In the genomic region with DNA sequence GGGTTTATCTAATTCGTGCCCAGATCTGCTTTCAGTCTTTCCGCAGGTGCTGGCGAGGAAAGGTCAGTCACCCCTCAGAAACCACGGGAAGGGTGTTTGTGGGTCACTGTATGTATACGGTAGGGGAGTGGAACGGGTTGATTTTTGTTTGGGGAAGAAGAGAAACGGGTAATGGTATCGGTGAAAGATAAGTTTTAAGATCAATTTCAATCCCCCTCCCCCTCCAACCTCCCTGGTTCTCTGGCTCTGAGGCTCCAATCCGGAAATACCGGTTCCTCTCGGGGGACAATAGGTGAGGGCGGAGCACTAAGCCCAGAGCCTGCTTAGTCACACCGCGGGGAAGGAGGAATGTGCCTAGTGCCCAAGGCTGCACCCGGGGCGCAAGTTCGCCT, we compare ENCODE assay signal across 8 mouse cellular contexts. TPM values are rescaled to one million over a fixed set of nuclear protein-coding genes. Genes with fewer than 3 reads are reported as not detected.
DNase-seq lines count a peak whose midpoint lies in the region; ATAC-seq and TF ChIP-seq lines count a peak whose summit lies in the region.

No protein-coding gene starts in this region.

- no peak for TF ChIP-seq EP300 in liver, embryonic 14.5 days (IDR thresholded peaks at IDR 0.05; ENCODE audit: low read depth)

- TF ChIP-seq CTCF in forebrain, postnatal 0 days (IDR thresholded peaks at IDR 0.05; ENCODE audit: low read depth) = no peak
- no peak for TF ChIP-seq CTCF in liver, embryonic 14.5 days (IDR thresholded peaks at IDR 0.05; ENCODE audit: low read depth)

- H3K9me3 ChIP-seq in forebrain, postnatal 0 days (ENCODE audit: low read length) = no peaks in the 10 kb centered on the region
- no peaks in the 10 kb centered on the region for H3K9me3 ChIP-seq in liver, embryonic 14.5 days (ENCODE audit: control insufficient read depth, low read length)
- H3K9me3 ChIP-seq in neural tube, embryonic 13.5 days = no peaks in the 10 kb centered on the region

- no peaks in the 10 kb centered on the region for H3K36me3 ChIP-seq in forebrain, postnatal 0 days (ENCODE audit: insufficient read depth)
- no peaks in the 10 kb centered on the region for H3K36me3 ChIP-seq in liver, embryonic 14.5 days (replicated peaks; ENCODE audit: control insufficient read depth, insufficient read depth, low read depth)
- H3K36me3 ChIP-seq in neural tube, embryonic 13.5 days = no peaks in the 10 kb centered on the region

- no peak overlapping the region for H3K27ac ChIP-seq in forebrain, postnatal 0 days (ENCODE audit: low read depth, low read length)
- no peak overlapping the region for H3K27ac ChIP-seq in liver, embryonic 14.5 days
- H3K27ac ChIP-seq in neural tube, embryonic 13.5 days (replicated peaks) = no peak overlapping the region

- peak; percentile 38 for DNase-seq in CD4-positive helper T cell, adult 2 months (ENCODE audit: low read depth, low spot score)
- peak; percentile 39 for DNase-seq in adrenal gland, adult 8-10 months
- no peak for DNase-seq in forebrain, postnatal 0 days
- DNase-seq in induced T-regulatory cell, adult 2 months (ENCODE audit: low read depth) = peak; percentile 72
- DNase-seq in liver, embryonic 14.5 days (ENCODE audit: low read depth in 3 of 3, low spot score in 3 of 3) = no peak
- DNase-seq in frontal cortex, postnatal 36 days (ENCODE audit: low spot score in 2 of 2) = no peak
- DNase-seq in spleen, adult 12 weeks (ENCODE audit: low spot score) = no peak

- no peak overlapping the region; the same call in 1 of the 2 replicates for H3K9ac ChIP-seq in forebrain, postnatal 0 days
- H3K9ac ChIP-seq in liver, embryonic 14.5 days (replicated peaks) = no peak overlapping the region
- 0 out of 2 replicates have a peak overlapping the region, but pooled peaks have one; percentile 61 for H3K9ac ChIP-seq in neural tube, embryonic 13.5 days

- ATAC-seq in forebrain, postnatal 0 days = no peak
- peak; percentile 47; the same call in 1 of the 2 replicates for ATAC-seq in liver, embryonic 14.5 days (ENCODE audit: insufficient read depth)
- ATAC-seq in neural tube, embryonic 13.5 days (ENCODE audit: low read depth) = no peak

- WGBS in forebrain, postnatal 0 days = under 1% methylated on average over 17 of the region's 17 CpGs
- WGBS in liver, embryonic 14.5 days (ENCODE audit: insufficient replicate concordance) = 1% methylated on average over 17 of the region's 17 CpGs
- WGBS in neural tube, embryonic 13.5 days = 3% methylated on average over 17 of the region's 17 CpGs

- H3K27me3 ChIP-seq in forebrain, postnatal 0 days (ENCODE audit: insufficient read depth, low read length) = peaks cover 21% of the 10 kb centered on the region
- H3K27me3 ChIP-seq in liver, embryonic 14.5 days (ENCODE audit: control insufficient read depth, insufficient read depth, low read length) = peaks cover 29% of the 10 kb centered on the region
- peaks cover 47% of the 10 kb centered on the region for H3K27me3 ChIP-seq in neural tube, embryonic 13.5 days

- H3K4me2 ChIP-seq in forebrain, postnatal 0 days (ENCODE audit: low read depth) = peak overlapping the region; percentile 88
- H3K4me2 ChIP-seq in liver, embryonic 14.5 days (ENCODE audit: low read depth) = peak overlapping the region; percentile 58
- peak overlapping the region; percentile 86 for H3K4me2 ChIP-seq in neural tube, embryonic 13.5 days

- H3K4me3 ChIP-seq in forebrain, postnatal 0 days (ENCODE audit: low read depth, low read length) = peak overlapping the region; percentile 49
- H3K4me3 ChIP-seq in liver, embryonic 14.5 days (ENCODE audit: insufficient read depth in 1 of 2, low read depth in 2 of 2, low read length in 2 of 2) = peak overlapping the region; percentile 56 to 58
- peak overlapping the region; percentile 46 for H3K4me3 ChIP-seq in neural tube, embryonic 13.5 days

- no peaks in the 10 kb centered on the region for H3K4me1 ChIP-seq in forebrain, postnatal 0 days (ENCODE audit: insufficient read depth)
- H3K4me1 ChIP-seq in liver, embryonic 14.5 days (replicated peaks; ENCODE audit: control insufficient read depth in 2 of 2, insufficient read depth in 2 of 2, low read length in 1 of 2) = 0 out of 4 replicates have a peak, but pooled peaks cover 0 to 2% of the 10 kb centered on the region in 2 experiments
- peaks cover 19% of the 10 kb centered on the region for H3K4me1 ChIP-seq in neural tube, embryonic 13.5 days (replicated peaks)

RNA-seq across cellular contexts. Expression of a gene that starts 0.5 kb away (rescaled TPM):
- 10 to 100 TPM in 2 of 4 experiments, 1 to 10 TPM in 2; 7.2 to 14.6 (median 10.7) TPM for total RNA-seq in adrenal gland, adult 8-10 months (2022)
- 13.7 and 15.5 TPM in 2 replicates for total RNA-seq in forebrain, postnatal 0 days (2014; rRNA removed)
- polyA plus RNA-seq in forebrain, postnatal 0 days (2015; fragmentation: Nextera tagmentation; extraction: Ambion mirVana) = 6.8 and 8.8 TPM in 2 replicates
- polyA plus RNA-seq in liver, embryonic 14.5 days (2012; rRNA removed) = 2.2 and 2.9 TPM in 2 replicates
- polyA plus RNA-seq in liver, embryonic 14.5 days (2014; fragmentation: Nextera tagmentation; extraction: Ambion mirVana) = 3.2 and 4.0 TPM in 2 replicates
- 12.6 and 13.6 TPM in 2 replicates for polyA plus RNA-seq in neural tube, embryonic 13.5 days (2015; fragmentation: Nextera tagmentation; extraction: Ambion mirVana)

RNA-seq across cellular contexts. Expression of a gene that starts 55.1 kb away (rescaled TPM):
- 10 to 100 TPM; 10.7 to 13.5 (median 11.6) TPM for total RNA-seq in adrenal gland, adult 8-10 months (2022)
- total RNA-seq in forebrain, postnatal 0 days (2014; rRNA removed) = 15.0 and 26.0 TPM in 2 replicates
- 33.3 and 33.4 TPM in 2 replicates for polyA plus RNA-seq in forebrain, postnatal 0 days (2015; fragmentation: Nextera tagmentation; extraction: Ambion mirVana)
- polyA plus RNA-seq in liver, embryonic 14.5 days (2012; rRNA removed) = 25.3 and 27.8 TPM in 2 replicates
- 47.4 and 49.1 TPM in 2 replicates for polyA plus RNA-seq in liver, embryonic 14.5 days (2014; fragmentation: Nextera tagmentation; extraction: Ambion mirVana)
- 36.2 and 37.2 TPM in 2 replicates for polyA plus RNA-seq in neural tube, embryonic 13.5 days (2015; fragmentation: Nextera tagmentation; extraction: Ambion mirVana)

Comparison
In these comparisons a context has a peak if more than half of its experiments do, and no peak if none do; other contexts are left out.
1. DNase-seq: peak in CD4-positive helper T cell, adult 2 months (single experiment), adrenal gland, adult 8-10 months (single experiment) and induced T-regulatory cell, adult 2 months (single experiment); none in forebrain, postnatal 0 days (single experiment), liver, embryonic 14.5 days (0 of 3), frontal cortex, postnatal 36 days (0 of 2) and spleen, adult 12 weeks (single experiment).
2. Peak in every context shown above with its lines, with median percentiles within 50 percentile points of each other: H3K4me2 ChIP-seq and H3K4me3 ChIP-seq.